Mouse (Mus musculus) hindbrain, embryonic 12.5 days (tissue): Measurements from ENCODE around the gene Fam71e1. TPM values are rescaled to one million over a fixed set of nuclear protein-coding genes. Genes with fewer than 3 reads are reported as not detected.

ENCODE experiments used
- ATAC-seq: fragments of 200-750 bp; cut with Nextera tagmentation; 2 replicates; pipeline ENCODE4 v1.8.0; 2017; ENCODE audit warnings: moderate TSS enrichment; ENCODE audit not compliant: low FRiP score
- H3K27ac ChIP-seq: fragments of 300-500 bp; sonication (generic); 2 replicates; pipeline ENCODE4 v1.5.1; 2016; ENCODE audit warnings: mild to moderate bottlenecking
- H3K27me3 ChIP-seq: fragments of 300-500 bp; sonication (generic); 2 replicates; pipeline ENCODE4 v1.6.1; 2016; ENCODE audit warnings: mild to moderate bottlenecking
- H3K36me3 ChIP-seq: fragments of 300-500 bp; sonication (generic); 2 replicates; pipeline ENCODE4 v1.6.1; 2016; ENCODE audit warnings: mild to moderate bottlenecking
- H3K4me1 ChIP-seq: fragments of 300-500 bp; sonication (generic); 2 replicates; pipeline ENCODE4 v1.6.1; 2016
- H3K4me2 ChIP-seq: fragments of 300-500 bp; sonication (generic); replicated peaks from 2 replicates; pipeline ENCODE4 v1.6.1; 2016; ENCODE audit warnings: mild to moderate bottlenecking
- H3K4me3 ChIP-seq: fragments of 300-500 bp; sonication (generic); 2 replicates; pipeline ENCODE4 v1.5.1; 2016; ENCODE audit warnings: mild to moderate bottlenecking
- H3K9ac ChIP-seq: fragments of 300-500 bp; sonication (generic); 2 replicates; pipeline ENCODE4 v1.6.1; 2016; ENCODE audit warnings: mild to moderate bottlenecking, moderate library complexity
- H3K9me3 ChIP-seq: fragments of 300-500 bp; sonication (generic); replicated peaks from 2 replicates; pipeline ENCODE4 v1.6.1; 2016; ENCODE audit warnings: mild to moderate bottlenecking
- WGBS: fragments of 180-500 bp; shearing (Covaris S2); methylation state at CpG from one replicate; pipeline ENCODE4 v1.1.7; 2016; 5-methylcytosine and 5-hydroxymethylcytosine counted together
- polyA plus RNA-seq: library from polyadenylated mRNA; unstranded; fragments of >200 nt; fragmentation: Nextera tagmentation; extraction: Ambion mirVana; gene quantifications from 2 replicates; pipeline ENCODE4 v1.2.1, GENCODE M21; 2016

The Fam71e1 gene
- polyA plus RNA-seq, 1 experiment from 2014 or later: 26.0 TPM

DNA sequence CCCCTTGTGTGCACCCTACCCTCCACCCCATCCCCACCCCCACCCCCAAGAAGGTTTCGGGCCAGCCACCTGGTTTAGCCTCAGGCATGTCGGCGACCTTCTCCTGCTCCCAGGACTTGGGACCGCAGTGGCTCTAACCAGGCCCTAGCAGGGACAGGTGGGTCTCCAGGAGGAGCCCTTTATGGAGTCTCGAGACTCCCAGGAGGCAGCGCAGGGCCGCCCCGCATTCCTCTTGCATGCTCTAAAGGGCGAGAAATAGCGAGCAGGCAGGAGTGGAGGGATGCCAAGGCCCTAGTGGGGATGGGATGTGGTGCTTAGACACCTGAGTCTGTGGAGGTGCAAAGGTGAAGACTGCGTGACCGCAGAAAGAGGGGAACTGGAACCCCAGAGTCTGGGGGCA lies 28.1 kb downstream of the Fam71e1 start, which contains the start of gene Mybpc2:
Gene Mybpc2 (minus strand): TSS at position 155 of the 400 bp plus-strand sequence.
- H3K9ac ChIP-seq: peak within 1 kb of the TSS; percentile 38; the same call in 1 of the 2 replicates
- H3K4me3 ChIP-seq: no peak within 1 kb of the TSS
- H3K9me3 ChIP-seq: no peaks in the 10 kb centered on the region
- peaks cover 17% of the 10 kb centered on the region for H3K4me1 ChIP-seq
- H3K27ac ChIP-seq: no peak within 1 kb of the TSS
- 37% methylated on average over 12 of the region's 12 CpGs for WGBS
- H3K27me3 ChIP-seq: peaks cover 86% of the 10 kb centered on the region
- peak within 1 kb of the TSS; percentile 30 for H3K4me2 ChIP-seq
- ATAC-seq: no peak
- H3K36me3 ChIP-seq: no peaks in the 10 kb centered on the region

DNA sequence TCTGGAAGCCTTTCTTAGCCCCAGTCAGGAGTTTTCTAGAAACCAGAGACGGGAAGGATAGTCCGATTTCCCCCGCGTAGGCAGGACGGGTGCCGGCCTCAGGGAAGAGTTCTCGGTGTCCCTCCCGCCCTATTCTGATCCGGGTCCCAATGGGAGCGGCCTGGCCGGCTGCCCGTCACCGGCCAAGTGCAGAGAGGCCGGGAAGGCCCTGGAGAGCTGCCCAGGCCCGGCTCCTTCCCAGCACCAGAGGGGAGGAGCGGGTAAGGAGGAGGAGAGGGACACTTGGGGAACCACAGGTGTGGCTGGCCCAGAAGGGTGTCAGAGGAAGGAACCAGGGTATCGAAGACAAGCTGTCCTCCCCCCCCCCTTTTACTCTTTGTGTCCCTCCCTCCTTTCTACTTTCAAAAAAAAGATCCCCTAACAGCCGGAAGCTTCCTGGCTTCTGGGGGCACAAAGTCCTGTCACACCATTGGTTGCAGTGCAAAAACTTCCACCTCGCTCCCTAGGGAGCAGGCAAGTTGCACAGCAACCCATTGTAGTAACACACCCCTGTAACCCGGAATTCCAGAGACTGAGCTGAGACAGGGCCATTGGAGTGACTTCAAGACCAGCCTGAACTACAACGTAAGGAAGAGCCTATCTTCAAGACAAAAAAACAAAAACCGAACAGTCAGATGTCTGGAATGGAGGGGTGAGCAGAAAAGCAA lies 28.9 kb downstream of the Fam71e1 start:
- Histone ChIP-seq H3K27me3 (peaks cover 88% of the 10 kb centered on the region), H3K36me3 (no peaks in the 10 kb centered on the region), H3K9ac (peak overlapping the region; percentile 38; the same call in 1 of the 2 replicates), H3K4me2 (peak overlapping the region; percentile 30), H3K4me1 (peaks cover 17% of the 10 kb centered on the region), H3K27ac (no peak overlapping the region), H3K4me3 (no peak overlapping the region), H3K9me3 (no peaks in the 10 kb centered on the region)
- no peak for ATAC-seq
- 16% methylated on average over 21 of the region's 22 CpGs for WGBS

DNA sequence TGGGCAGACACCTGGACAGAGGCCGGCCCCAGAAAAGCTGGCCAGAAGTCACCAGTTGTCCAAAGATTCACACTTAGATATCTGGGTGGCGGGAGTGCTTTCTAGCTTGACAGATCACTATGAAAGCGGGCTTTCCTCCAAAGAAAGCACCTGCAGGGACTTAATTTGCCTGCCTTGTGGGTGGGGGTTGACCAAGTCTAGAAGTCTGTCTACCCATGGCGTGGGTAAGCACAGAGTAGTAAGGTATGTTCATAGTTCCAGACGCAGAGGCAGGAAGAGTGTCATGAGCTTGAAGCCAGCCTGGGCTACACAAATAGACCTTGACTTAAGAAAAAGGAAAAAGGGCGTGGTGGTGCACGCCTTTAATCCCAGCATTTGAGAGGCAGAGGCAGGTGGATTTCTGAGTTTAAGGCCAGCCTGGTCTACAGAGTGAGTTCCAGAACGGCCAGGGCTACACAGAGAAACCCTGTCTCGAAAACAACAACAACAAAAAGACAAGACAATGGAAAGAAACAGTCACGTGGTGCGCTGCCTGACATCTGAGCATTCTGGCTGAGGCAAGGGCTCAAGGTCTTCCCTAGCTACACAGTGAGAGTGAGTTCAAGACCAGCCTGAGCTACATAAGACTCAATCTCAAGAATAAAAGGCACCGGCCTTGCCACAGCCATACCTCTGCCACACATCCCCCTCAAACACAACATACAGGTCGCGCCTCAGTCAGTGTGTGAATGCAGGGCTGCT lies 30.2 kb downstream of the Fam71e1 start:
- Histone ChIP-seq H3K9me3 (no peaks in the 10 kb centered on the region), H3K27ac (no peak overlapping the region), H3K36me3 (no peaks in the 10 kb centered on the region), H3K9ac (no peak overlapping the region), H3K4me2 (no peak overlapping the region), H3K4me3 (no peak overlapping the region), H3K27me3 (peaks cover 77% of the 10 kb centered on the region), H3K4me1 (peaks cover 16% of the 10 kb centered on the region)
- 88% methylated on average over 14 of the region's 14 CpGs for WGBS
- no peak for ATAC-seq

DNA sequence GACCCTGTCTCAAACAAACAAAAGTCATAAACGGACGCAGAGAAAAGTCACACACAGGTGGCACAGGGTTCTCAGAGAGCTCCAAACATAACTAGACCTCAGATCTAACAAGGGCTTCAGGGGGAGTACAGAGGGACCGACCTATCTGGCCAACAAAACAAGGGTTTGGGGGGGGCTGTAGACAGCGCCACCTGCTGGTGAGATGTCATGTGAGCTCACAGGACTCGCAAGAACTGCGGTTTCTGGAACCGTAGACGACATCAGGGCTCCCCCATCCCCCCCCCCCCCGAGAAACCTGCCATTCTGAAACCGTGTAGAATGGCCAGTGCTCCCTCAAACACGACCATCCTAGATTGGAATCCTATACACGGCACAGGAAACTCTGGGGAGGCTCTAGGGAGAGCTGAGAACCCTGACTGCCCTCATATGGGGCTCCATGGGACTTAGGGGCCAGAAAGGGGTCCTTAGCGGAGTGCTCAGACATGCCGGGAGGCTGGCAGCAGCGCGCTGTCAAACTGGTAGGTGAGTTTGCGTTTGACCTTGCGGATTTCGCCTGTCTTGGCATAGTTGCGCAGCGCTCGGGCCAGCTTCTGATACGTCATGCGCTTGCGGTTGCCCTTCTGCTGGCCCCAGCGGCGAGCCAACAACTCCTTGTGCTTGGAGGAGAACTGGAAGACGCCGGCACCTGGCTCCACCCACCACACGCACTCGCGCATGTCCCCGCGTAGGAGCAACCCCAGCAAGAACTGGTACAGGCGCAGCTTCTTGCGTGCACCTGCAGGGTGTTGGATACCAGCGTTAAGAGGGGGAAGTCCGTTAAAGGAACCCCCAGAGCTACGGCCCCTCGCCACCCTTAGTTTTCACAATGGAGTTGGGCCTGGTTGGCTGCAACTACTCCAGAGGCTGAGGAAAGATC lies 31.4 kb downstream of the Fam71e1 start:
- peaks cover 66% of the 10 kb centered on the region for H3K27me3 ChIP-seq
- peaks cover 15% of the 10 kb centered on the region for H3K4me1 ChIP-seq
- peak overlapping the region; percentile 36 for H3K9ac ChIP-seq
- H3K9me3 ChIP-seq: no peaks in the 10 kb centered on the region
- WGBS: 6% methylated on average over 40 of the region's 40 CpGs
- peak overlapping the region; percentile 22 for H3K4me3 ChIP-seq
- peak overlapping the region; percentile 58 for H3K4me2 ChIP-seq
- 0 out of 2 replicates have a peak, but pooled peaks have one; percentile 23 for ATAC-seq
- no peak overlapping the region for H3K27ac ChIP-seq
- 0 out of 2 replicates have a peak, but pooled peaks cover 2% of the 10 kb centered on the region for H3K36me3 ChIP-seq

DNA sequence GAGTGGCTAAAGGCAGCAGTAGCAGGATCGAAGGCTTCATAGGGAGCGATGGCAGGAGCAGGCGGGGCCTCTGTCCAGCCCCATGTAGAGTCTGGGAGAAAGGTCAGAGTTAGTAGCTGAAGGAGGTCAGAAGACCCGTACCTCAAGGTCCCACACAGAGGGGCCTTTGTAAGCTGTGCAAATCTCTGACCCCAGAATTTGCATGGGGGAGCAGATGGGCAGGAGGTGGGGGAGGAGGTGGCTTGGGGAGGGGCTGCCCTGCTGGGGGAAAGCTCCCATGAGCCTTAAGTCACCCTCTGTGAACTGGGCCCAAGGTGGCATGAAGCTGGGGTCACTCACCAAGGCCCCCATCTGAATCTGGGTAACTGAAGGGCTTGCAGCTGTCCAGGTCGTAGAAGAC lies 33.1 kb downstream of the Fam71e1 start:
- Histone ChIP-seq H3K4me2 (no peak overlapping the region), H3K9me3 (no peaks in the 10 kb centered on the region), H3K9ac (no peak overlapping the region), H3K27me3 (peaks cover 48% of the 10 kb centered on the region), H3K36me3 (peaks cover 20% of the 10 kb centered on the region), H3K27ac (no peak overlapping the region), H3K4me3 (no peak overlapping the region), H3K4me1 (peaks cover 15% of the 10 kb centered on the region)
- ATAC-seq: no peak
- 59% methylated on average over 5 of the region's 5 CpGs for WGBS

DNA sequence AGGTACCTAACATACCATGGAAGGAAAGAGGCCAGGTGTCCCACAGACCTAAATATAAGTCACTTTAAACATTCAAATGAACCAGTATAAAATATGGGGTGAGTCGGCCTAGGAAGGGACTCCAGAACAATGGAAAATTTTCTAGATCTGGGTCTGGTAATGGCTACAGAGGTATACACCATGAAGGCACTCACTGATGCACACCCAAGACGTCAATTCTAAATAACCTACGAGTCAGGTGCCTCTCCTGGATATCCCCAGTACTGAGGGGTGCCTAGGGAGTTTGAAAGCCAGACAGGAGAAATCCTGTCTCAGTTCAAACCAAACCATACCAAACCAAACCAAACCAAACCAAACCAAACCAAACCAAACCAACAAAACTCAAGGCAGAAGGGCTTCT lies 34.1 kb downstream of the Fam71e1 start:
- Histone ChIP-seq H3K9me3 (no peaks in the 10 kb centered on the region), H3K27ac (no peak overlapping the region), H3K4me3 (no peak overlapping the region), H3K27me3 (peaks cover 38% of the 10 kb centered on the region), H3K4me2 (no peak overlapping the region), H3K9ac (no peak overlapping the region), H3K36me3 (peaks cover 28% of the 10 kb centered on the region), H3K4me1 (peaks cover 8% of the 10 kb centered on the region)
- no peak for ATAC-seq
- WGBS: 78% methylated on average over 3 of the region's 3 CpGs

DNA sequence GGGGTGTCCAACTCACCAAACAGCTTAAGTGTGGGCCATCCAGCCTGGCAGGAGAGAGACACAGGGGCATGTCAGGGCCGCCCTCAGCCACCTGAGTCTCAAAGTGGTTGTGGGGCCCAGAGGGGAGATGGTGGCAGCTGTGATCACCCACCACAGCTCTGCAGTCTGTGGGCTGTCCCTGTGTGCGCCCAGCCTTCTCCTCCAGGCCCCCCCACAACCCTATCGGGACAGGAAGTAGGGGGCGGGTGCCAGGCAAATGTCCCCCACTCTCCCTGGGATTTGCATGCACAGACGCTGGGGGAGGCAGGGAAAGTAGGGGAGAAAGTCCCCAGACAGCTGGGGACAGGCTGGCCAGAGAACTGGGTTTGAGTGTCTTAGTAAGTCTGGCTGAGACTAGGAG lies 34.8 kb downstream of the Fam71e1 start:
- H3K36me3 ChIP-seq: peaks cover 34% of the 10 kb centered on the region
- H3K9ac ChIP-seq: no peak overlapping the region
- peaks cover 8% of the 10 kb centered on the region for H3K4me1 ChIP-seq
- ATAC-seq: no peak
- peaks cover 32% of the 10 kb centered on the region for H3K27me3 ChIP-seq
- 50% methylated on average over 5 of the region's 5 CpGs for WGBS
- H3K27ac ChIP-seq: no peak overlapping the region
- H3K4me3 ChIP-seq: no peak overlapping the region
- no peak overlapping the region for H3K4me2 ChIP-seq
- H3K9me3 ChIP-seq: no peaks in the 10 kb centered on the region

DNA sequence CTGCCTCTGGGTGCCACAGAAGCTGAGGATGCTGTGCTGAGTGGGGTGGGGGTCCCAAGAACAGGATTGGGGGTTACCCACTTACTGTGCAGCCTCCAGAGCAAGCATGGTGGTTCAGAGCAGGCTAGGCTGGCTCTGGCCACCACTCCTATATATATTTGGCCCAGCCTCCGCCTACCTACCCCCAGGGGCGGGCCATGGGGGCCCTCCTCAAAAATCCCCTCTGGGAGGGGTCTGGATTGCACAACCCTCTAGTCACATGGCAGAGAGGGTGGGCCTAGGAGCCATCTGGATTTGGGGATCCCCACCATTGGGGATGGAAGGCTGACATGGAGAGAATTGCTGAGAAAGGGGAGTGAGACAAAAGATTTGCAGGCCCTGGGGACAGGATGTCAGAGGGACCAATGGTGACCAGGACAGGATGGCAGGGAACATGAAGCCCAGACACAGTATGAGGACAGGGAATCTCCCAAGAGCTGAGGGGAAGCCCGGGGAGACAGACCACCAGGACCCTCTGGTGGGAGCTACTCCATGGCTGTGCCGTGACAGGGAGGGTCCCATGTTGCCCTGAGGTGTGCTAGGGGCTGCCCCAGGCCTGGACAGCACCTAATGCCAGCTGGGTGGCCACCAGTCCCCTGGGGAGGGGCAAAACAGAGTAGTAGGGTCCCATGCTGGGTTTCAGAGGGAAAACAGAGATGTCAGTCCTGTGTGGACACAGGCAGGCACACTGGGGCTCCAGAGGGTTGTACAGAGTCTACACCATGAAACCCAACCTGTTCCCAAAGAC lies 35.8 kb downstream of the Fam71e1 start, which contains the start of gene Spib:
Gene Spib (minus strand): TSS at position 126 of the 787 bp plus-strand sequence.
- Histone ChIP-seq H3K4me3 (no peak within 1 kb of the TSS), H3K27ac (no peak within 1 kb of the TSS), H3K27me3 (peaks cover 24% of the 10 kb centered on the region), H3K4me2 (no peak within 1 kb of the TSS), H3K4me1 (peaks cover 8% of the 10 kb centered on the region), H3K9ac (0 out of 2 replicates have a peak within 1 kb of the TSS, but pooled peaks have one; percentile 9), H3K9me3 (no peaks in the 10 kb centered on the region), H3K36me3 (peaks cover 43% of the 10 kb centered on the region)
- WGBS: 81% methylated on average over 4 of the region's 4 CpGs
- no peak for ATAC-seq

DNA sequence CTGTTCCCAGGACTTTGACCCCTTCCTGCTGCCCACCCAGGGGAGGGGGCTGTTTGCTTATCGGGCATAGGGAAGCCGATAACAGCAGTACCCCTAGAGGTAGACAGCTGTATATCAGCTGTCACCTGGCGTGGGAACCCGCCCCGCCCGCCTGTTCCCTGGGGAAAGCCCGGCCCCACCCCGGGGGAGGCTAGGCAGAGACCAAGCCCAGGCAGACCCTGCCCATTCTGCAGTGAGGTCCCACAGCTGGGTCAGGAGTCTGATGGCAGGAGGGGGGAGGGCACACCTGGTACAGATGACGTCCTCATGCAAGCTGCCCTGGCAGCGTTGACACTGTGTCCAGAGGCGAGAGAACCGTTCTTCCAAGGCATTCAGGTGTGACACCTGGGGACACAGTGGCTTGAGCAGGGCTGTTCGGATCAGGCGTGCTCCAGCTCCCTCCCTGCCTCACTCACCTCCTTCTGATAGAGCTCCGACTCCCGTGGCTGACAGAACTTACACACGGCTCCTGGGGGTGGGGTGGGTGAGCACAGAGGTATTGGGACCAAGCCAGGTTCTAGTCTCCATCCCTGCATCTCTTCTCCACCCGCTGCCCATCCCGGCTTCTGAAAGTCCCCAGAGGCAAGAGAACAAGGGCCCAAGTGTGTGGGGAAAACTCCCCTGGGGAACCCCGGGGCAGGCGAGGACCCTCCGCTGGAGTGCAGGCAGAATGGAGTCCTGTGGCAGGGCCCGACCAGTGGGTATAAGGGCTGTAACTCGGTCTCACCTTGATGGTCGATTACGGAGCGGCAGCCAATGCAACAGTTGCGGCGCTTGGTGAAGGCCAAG lies 36.8 kb downstream of the Fam71e1 start:
- H3K4me2 ChIP-seq: no peak overlapping the region
- peaks cover 1% of the 10 kb centered on the region; the same call in 1 of the 2 replicates for H3K4me1 ChIP-seq
- H3K27me3 ChIP-seq: peaks cover 16% of the 10 kb centered on the region
- H3K9me3 ChIP-seq: no peaks in the 10 kb centered on the region
- ATAC-seq: no peak
- no peak overlapping the region for H3K27ac ChIP-seq
- H3K9ac ChIP-seq: no peak overlapping the region
- peaks cover 51% of the 10 kb centered on the region for H3K36me3 ChIP-seq
- no peak overlapping the region for H3K4me3 ChIP-seq
- 86% methylated on average over 29 of the region's 29 CpGs for WGBS

DNA sequence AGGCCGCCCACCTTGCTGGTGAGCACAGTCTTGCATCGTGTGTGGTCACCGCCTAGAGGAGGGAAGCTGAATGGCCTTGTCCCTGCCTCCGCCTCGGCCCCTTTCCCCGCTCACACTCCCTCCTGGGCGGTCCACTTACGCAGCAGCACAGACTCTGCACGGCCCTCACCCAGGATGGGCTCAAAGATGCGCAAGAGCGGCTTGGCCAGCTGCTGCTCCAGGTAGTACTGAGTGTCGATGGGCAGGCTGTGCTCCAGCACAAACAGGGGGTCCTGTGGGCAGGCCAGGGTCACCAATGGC lies 37.3 kb downstream of the Fam71e1 start:
- H3K4me2 ChIP-seq: no peak overlapping the region
- ATAC-seq: no peak
- no peak overlapping the region for H3K9ac ChIP-seq
- H3K4me3 ChIP-seq: no peak overlapping the region
- peaks cover 56% of the 10 kb centered on the region for H3K36me3 ChIP-seq
- H3K27ac ChIP-seq: no peak overlapping the region
- no peaks in the 10 kb centered on the region for H3K9me3 ChIP-seq
- 70% methylated on average over 12 of the region's 12 CpGs for WGBS
- no peaks in the 10 kb centered on the region for H3K4me1 ChIP-seq
- H3K27me3 ChIP-seq: peaks cover 10% of the 10 kb centered on the region

DNA sequence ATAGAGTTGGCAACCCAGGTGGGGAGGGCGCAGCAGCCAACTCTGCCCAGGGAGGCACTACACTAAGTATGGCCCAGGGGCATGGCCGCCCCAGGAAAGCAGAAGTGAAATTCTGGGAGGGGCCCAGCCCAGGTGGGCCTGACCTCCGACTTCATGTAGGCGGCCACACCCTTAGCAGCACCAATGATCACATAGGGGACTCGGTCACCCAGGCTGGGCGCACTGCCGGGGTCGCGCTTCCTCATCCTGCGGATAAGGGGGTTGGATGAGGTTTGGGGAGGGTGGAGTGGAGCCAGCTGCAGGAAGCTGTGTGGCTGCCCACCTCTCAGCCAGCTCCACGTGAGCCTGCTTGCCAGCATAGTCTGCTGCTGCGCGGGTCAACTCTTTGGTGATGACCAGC lies 37.9 kb downstream of the Fam71e1 start:
- Histone ChIP-seq H3K27me3 (peaks cover 5% of the 10 kb centered on the region; the same call in 1 of the 2 replicates), H3K27ac (no peak overlapping the region), H3K9ac (no peak overlapping the region), H3K9me3 (no peaks in the 10 kb centered on the region), H3K4me2 (no peak overlapping the region), H3K4me1 (no peaks in the 10 kb centered on the region), H3K4me3 (no peak overlapping the region), H3K36me3 (peaks cover 62% of the 10 kb centered on the region)
- 97% methylated on average over 13 of the region's 13 CpGs for WGBS
- no peak for ATAC-seq
